Mouse (Mus musculus): ENCODE data around the gene Pih1d2.

DNA sequence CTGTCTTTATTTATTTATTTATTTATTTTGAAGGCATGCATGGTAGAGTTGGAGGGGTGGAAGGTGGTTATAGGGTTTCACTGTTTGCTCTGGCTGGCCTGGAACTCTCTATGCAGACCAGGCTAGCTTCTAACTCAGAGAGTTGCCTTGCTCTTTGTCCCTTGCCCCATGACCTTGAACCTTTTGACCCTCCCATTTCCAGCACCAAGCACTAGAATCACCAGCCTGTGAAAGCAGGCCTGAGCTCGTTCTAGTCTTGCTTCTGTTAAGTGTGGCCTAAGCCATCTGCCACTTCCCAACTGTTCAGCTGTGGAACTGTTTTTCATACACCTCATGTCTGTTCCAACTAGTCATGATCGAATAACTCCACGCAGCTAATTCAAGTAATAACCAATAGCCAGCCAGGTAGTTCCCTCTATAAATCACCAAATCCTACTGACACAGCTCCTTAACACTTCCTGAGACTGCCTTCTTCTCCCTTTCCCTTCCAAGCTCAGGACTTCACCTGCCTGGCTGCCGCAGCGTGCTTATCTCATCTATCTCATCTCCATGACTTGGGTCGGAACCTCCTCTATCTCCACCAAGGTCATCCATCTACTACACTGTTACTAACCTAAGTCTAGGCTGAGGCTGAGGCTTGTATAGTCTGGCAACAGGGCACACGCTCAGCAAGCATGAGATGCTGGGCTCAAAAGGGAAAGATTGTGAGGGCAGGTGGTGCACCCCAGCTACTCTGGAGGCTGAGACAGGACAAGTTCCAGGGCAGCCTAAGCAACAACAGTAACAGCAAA lies 14.9 kb upstream of the Pih1d2 start:
- TF ChIP-seq POLR2A (IDR thresholded peaks at IDR 0.05; ENCODE audit: insufficient read depth, low read depth, low read length) (no peak), CTCF (IDR thresholded peaks at IDR 0.05) (no peak)
